Comparison of ENCODE assay signal across 16 mouse cellular contexts in genomic region chr17:83613907-83614306, GRCm38 (mm10). TPM values are rescaled to one million over a fixed set of nuclear protein-coding genes. Genes with fewer than 3 reads are reported as not detected.
DNase-seq lines count a peak whose midpoint lies in the region; ATAC-seq lines count a peak whose summit lies in the region.
"Had no signal": no experiment of that assay in that cellular context is flagged by ENCODE, and none has a peak within 500 bp of the region (broad histone marks: within the 10 kb centered on the region; RNA-seq: fewer than 3 reads in every experiment).

No protein-coding gene starts in this region.

- 34% methylated on average over 11 of the region's 11 CpGs for WGBS in kidney, embryonic 14.5 days
- 31% methylated on average over 11 of the region's 11 CpGs for WGBS in embryonic facial prominence, embryonic 15.5 days
- 36% methylated on average over 11 of the region's 11 CpGs for whole genome bisulfite sequencing in midbrain, embryonic 16.5 days

- intact Hi-C loops in heart, postnatal 10 days (cut with DNase I): no loop called here

- no peak overlapping the region for H3K9ac ChIP-seq in kidney, embryonic 14.5 days (ENCODE audit: low read depth, low read length)
- no peak overlapping the region for H3K9ac ChIP-seq in embryonic facial prominence, embryonic 15.5 days
- peak overlapping the region; percentile 32; the same call in 1 of the 2 replicates for H3K9ac ChIP-seq in midbrain, embryonic 16.5 days (ENCODE audit: low read depth, low read length)
- H3K9ac ChIP-seq: forebrain, embryonic 15.5 days had no signal

- no peak overlapping the region for H3K27ac ChIP-seq in kidney, embryonic 14.5 days (ENCODE audit: low read depth, low read length)
- no peak overlapping the region for H3K27ac ChIP-seq in embryonic facial prominence, embryonic 15.5 days (replicated peaks)
- H3K27ac ChIP-seq in midbrain, embryonic 16.5 days (ENCODE audit: low read length): no peak overlapping the region
- H3K27ac ChIP-seq: forebrain, embryonic 15.5 days had no signal

- H3K27me3 ChIP-seq in kidney, embryonic 14.5 days (ENCODE audit: control insufficient read depth, insufficient read depth, low read length): no peaks in the 10 kb centered on the region
- H3K27me3 ChIP-seq in embryonic facial prominence, embryonic 15.5 days: no peaks in the 10 kb centered on the region
- H3K27me3 ChIP-seq in midbrain, embryonic 16.5 days (ENCODE audit: control insufficient read depth, insufficient read depth, low read depth, low read length): no peaks in the 10 kb centered on the region
- H3K27me3 ChIP-seq: forebrain, embryonic 15.5 days had no signal

- 0 out of 2 replicates have a peak, but pooled peaks cover 3% of the 10 kb centered on the region for H3K4me1 ChIP-seq in kidney, embryonic 14.5 days (ENCODE audit: control insufficient read depth, insufficient read depth, low read length)
- H3K4me1 ChIP-seq in embryonic facial prominence, embryonic 15.5 days: no peaks in the 10 kb centered on the region
- H3K4me1 ChIP-seq in midbrain, embryonic 16.5 days (ENCODE audit: control insufficient read depth, insufficient read depth, low read length): no peaks in the 10 kb centered on the region
- H3K4me1 ChIP-seq: forebrain, embryonic 15.5 days had no signal

- peak overlapping the region; percentile 30 for H3K4me2 ChIP-seq in kidney, embryonic 14.5 days (replicated peaks; ENCODE audit: low read depth, low read length)
- H3K4me2 ChIP-seq in embryonic facial prominence, embryonic 15.5 days (replicated peaks): 0 out of 2 replicates have a peak overlapping the region, but pooled peaks have one; percentile 11
- H3K4me2 ChIP-seq in midbrain, embryonic 16.5 days (ENCODE audit: low read length): peak overlapping the region; percentile 27
- H3K4me2 ChIP-seq: forebrain, embryonic 15.5 days had no signal

- no peak for ATAC-seq in kidney, embryonic 14.5 days (ENCODE audit: low FRiP score, low TSS enrichment)
- no peak for ATAC-seq in embryonic facial prominence, embryonic 15.5 days (ENCODE audit: insufficient number of reproducible peaks, low FRiP score, low TSS enrichment, low read depth)
- ATAC-seq in midbrain, embryonic 16.5 days: no peak
- ATAC-seq: forebrain, embryonic 15.5 days had no signal

- DNase-seq in heart, adult 11 months: peak; percentile 88
- DNase-seq in heart, postnatal 10 days: no peak
- no peak for DNase-seq in kidney, postnatal 25 days
- no peak for DNase-seq in gastrocnemius, postnatal 4 days (ENCODE audit: low spot score in 2 of 2)
- DNase-seq in cerebellum, postnatal 36 days: no peak
- DNase-seq: cerebellum, adult 9-10 months; kidney, postnatal 14 days; lung, adult 2 months had no signal

- H3K4me3 ChIP-seq in kidney, embryonic 14.5 days (ENCODE audit: low read length): no peak overlapping the region
- no peak overlapping the region for H3K4me3 ChIP-seq in embryonic facial prominence, embryonic 15.5 days (replicated peaks)
- H3K4me3 ChIP-seq in midbrain, embryonic 16.5 days (ENCODE audit: low read depth, low read length): no peak overlapping the region
- H3K4me3 ChIP-seq: forebrain, embryonic 15.5 days; megakaryocyte, embryonic 14.5 days had no signal

- H3K9me3 ChIP-seq in kidney, embryonic 14.5 days (ENCODE audit: control insufficient read depth, low read length): no peaks in the 10 kb centered on the region
- H3K9me3 ChIP-seq in embryonic facial prominence, embryonic 15.5 days (replicated peaks): no peaks in the 10 kb centered on the region
- H3K9me3 ChIP-seq in midbrain, embryonic 16.5 days (replicated peaks; ENCODE audit: control insufficient read depth, low read length, poor library complexity, severe bottlenecking): no peaks in the 10 kb centered on the region
- H3K9me3 ChIP-seq: forebrain, embryonic 15.5 days; G1E had no signal

- no peaks in the 10 kb centered on the region for H3K36me3 ChIP-seq in kidney, embryonic 14.5 days (ENCODE audit: control insufficient read depth, insufficient read depth, low read length)
- no peaks in the 10 kb centered on the region for H3K36me3 ChIP-seq in embryonic facial prominence, embryonic 15.5 days
- H3K36me3 ChIP-seq in midbrain, embryonic 16.5 days (ENCODE audit: control insufficient read depth, insufficient read depth, low read length): no peaks in the 10 kb centered on the region
- H3K36me3 ChIP-seq: forebrain, embryonic 15.5 days; G1E had no signal

RNA-seq across cellular contexts. Expression of gene Kcng3, which starts 17.8 kb away (rescaled TPM):
- not detected for total RNA-seq in heart, postnatal 10 days (2021)
- polyA plus RNA-seq in kidney, embryonic 14.5 days (2014; fragmentation: Nextera tagmentation; extraction: Ambion mirVana): not detected in 2 replicates
- polyA plus RNA-seq in embryonic facial prominence, embryonic 15.5 days (2015; fragmentation: Nextera tagmentation; extraction: Ambion mirVana): 0.05 TPM in 1 of 2 replicates, not detected in the other
- polyA plus RNA-seq in midbrain, embryonic 16.5 days (2015; fragmentation: Nextera tagmentation; extraction: Ambion mirVana): 0.10 TPM in 1 of 2 replicates, not detected in the other
- under 1 TPM in 1 of 2 experiments, not detected in 1; 0.08 TPM for total RNA-seq in gastrocnemius, postnatal 4 days (2021)
- polyA plus RNA-seq: embryonic facial prominence, embryonic 11.5 days; G1E; stomach, embryonic 14.5 days had no signal
